Mouse (Mus musculus): ENCODE measurements around the gene Lama2.

The Lama2 gene

GRCm38 (mm10) chr10:27184185-27184584, 435.4 kb downstream of the Lama2 start:
- no peak for DNase-seq (ENCODE audit: low spot score)

- no peak for DNase-seq (ENCODE audit: low spot score)
These were observed 445.3 kb downstream of the Lama2 start for GRCm38 (mm10) chr10:27174271-27174670.

GRCm38 (mm10) chr10:27164738-27165137, 454.8 kb downstream of the Lama2 start:
- no peak for DNase-seq (ENCODE audit: low spot score)

GRCm38 (mm10) chr10:27162364-27162763, 457.2 kb downstream of the Lama2 start:
- DNase-seq (ENCODE audit: low spot score), result no peak

- DNase-seq (ENCODE audit: low spot score), result no peak
These were observed 469.3 kb downstream of the Lama2 start for GRCm38 (mm10) chr10:27150220-27150619.

GRCm38 (mm10) chr10:27140422-27140821, 479.1 kb downstream of the Lama2 start:
- no peak for DNase-seq (ENCODE audit: low spot score)

- no peak for DNase-seq (ENCODE audit: low spot score)
These were observed 483.8 kb downstream of the Lama2 start for GRCm38 (mm10) chr10:27135768-27136167.

- DNase-seq (ENCODE audit: low spot score), result no peak
These were observed 486.4 kb downstream of the Lama2 start for GRCm38 (mm10) chr10:27133135-27133534.

GRCm38 (mm10) chr10:27127454-27127853, 492.1 kb downstream of the Lama2 start:
- no peak for DNase-seq (ENCODE audit: low spot score)

- no peak for DNase-seq (ENCODE audit: low spot score)
These were observed 495.8 kb downstream of the Lama2 start for GRCm38 (mm10) chr10:27123763-27124162.

GRCm38 (mm10) chr10:27117815-27118214, 501.7 kb downstream of the Lama2 start:
- DNase-seq (ENCODE audit: low spot score), result no peak

GRCm38 (mm10) chr10:27116938-27117647, 502.5 kb downstream of the Lama2 start:
- no peak for DNase-seq (ENCODE audit: low spot score)

- DNase-seq (ENCODE audit: low spot score), result no peak
These were observed 505.4 kb downstream of the Lama2 start for GRCm38 (mm10) chr10:27114131-27114530.

GRCm38 (mm10) chr10:27103811-27104210, 515.7 kb downstream of the Lama2 start:
- no peak for DNase-seq (ENCODE audit: low spot score)

- no peak for DNase-seq (ENCODE audit: low spot score)
These were observed 517.7 kb downstream of the Lama2 start for GRCm38 (mm10) chr10:27101800-27102353.

- no peak for DNase-seq (ENCODE audit: low spot score)
These were observed 542.4 kb downstream of the Lama2 start for GRCm38 (mm10) chr10:27077113-27077512.

GRCm38 (mm10) chr10:27068794-27069435, 550.6 kb downstream of the Lama2 start:
- DNase-seq (ENCODE audit: low spot score), result no peak

- DNase-seq (ENCODE audit: low spot score), result no peak
These were observed 555.9 kb downstream of the Lama2 start for GRCm38 (mm10) chr10:27063671-27064070.

GRCm38 (mm10) chr10:27054488-27054887, 565.1 kb downstream of the Lama2 start:
- DNase-seq (ENCODE audit: low spot score), result no peak

GRCm38 (mm10) chr10:27047196-27047595, 572.4 kb downstream of the Lama2 start:
- DNase-seq (ENCODE audit: low spot score), result no peak

- DNase-seq (ENCODE audit: low spot score), result no peak
These were observed 577.7 kb downstream of the Lama2 start for GRCm38 (mm10) chr10:27041812-27042211.

- no peak for DNase-seq (ENCODE audit: low spot score)
These were observed 596.9 kb downstream of the Lama2 start for GRCm38 (mm10) chr10:27022707-27023106.

GRCm38 (mm10) chr10:27012804-27013365, 606.7 kb downstream of the Lama2 start:
- no peak for DNase-seq (ENCODE audit: low spot score)
